Mouse (Mus musculus) CD4-positive naive resting alpha-beta T cell, adult 76 days (primary cell): Measurements from ENCODE around the gene Neo1. TPM values are rescaled to one million over a fixed set of nuclear protein-coding genes. Genes with fewer than 3 reads are reported as not detected.

Source experiments
- total RNA-seq: library from RNA; stranded (reverse); gene quantifications from one replicate; pipeline ENCODE4 v1.2.4, GENCODE M21; 2023

Gene Neo1
- 0.18 TPM for total RNA-seq

DNA sequence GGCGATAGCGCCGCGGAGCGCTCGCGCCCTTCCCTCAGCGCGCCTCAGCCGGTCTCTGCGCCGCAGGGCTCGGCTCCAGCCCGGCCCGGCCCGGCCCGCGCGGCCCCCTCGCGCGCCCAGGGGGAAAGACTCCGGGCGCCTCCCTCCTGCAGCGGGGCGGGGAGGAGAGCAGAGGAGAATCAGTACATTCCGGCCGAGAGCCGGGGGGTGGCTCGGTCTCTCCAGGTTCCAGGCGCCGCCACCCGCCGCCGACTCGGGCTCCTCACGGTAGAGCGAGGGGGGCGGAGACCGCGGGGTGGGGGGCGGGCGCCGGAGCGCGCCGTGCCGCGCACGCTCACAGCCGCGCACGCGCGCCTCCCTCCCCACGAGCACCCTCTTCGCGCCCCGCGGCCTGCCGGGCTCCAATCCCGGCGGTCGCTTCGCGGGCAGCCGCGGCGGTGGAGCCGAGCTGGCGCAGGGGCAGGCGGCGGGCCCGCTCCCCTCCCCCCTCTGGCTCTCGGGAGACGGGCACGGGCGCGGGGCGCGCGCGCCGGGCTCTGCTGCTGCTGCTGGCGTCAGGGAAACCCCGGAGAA, at the start of gene Neo1:
Neo1 (minus strand) TSS at position 283 of the 573 bp plus-strand sequence.

Other genes starting within 250 kb of the Neo1 start
- not detected for gene Hcn4, start 213.0 kb downstream of the Neo1 start, total RNA-seq